Mouse (Mus musculus) adipocyte (in vitro differentiated cells): ENCODE results near the gene Selenow.
A peak's percentile ranks its signal among the peaks of the same experiment; 100 is the strongest.
"Not testable (repeated sequence)": the region's sequence is repeated elsewhere in the genome, so short reads cannot be mapped to it uniquely, and the experiment has no call there.

Source experiments
- DNase-seq: peaks from one replicate; pipeline ENCODE4 v3.0.0-alpha.2; 2016; ENCODE audit warnings: low spot score

Gene Selenow

GRCm38 (mm10) chr7:15945721-15946536 is 23.7 kb upstream of the Selenow start, which contains the start of gene Nop53:
Nop53 (minus strand) TSS chr7:15946074.
- DNase-seq = peak; percentile 96

- DNase-seq = no peak
These were observed 23.0 kb upstream of the Selenow start for GRCm38 (mm10) chr7:15945211-15945610.

DNA sequence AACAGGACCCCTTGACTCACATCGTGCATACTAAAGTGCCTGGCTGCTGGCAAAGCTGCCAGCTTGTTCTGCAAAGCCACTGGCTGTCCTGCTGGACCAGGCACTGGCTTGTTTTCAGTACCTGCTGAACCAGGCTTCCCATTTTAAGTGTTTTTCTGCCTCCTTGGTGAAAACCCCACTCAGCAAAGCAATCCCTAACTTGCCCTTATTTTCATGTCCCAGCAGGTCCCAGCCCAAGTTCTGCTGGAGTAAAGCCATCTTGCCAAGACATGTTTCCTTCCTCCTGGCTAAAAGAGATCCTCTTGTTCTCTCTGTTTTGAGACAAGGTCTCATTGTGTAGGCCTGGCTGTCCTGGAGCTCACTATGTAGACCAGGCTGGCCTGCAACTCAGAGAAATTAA is 22.1 kb upstream of the Selenow start:
- DNase-seq = no peak

DNA sequence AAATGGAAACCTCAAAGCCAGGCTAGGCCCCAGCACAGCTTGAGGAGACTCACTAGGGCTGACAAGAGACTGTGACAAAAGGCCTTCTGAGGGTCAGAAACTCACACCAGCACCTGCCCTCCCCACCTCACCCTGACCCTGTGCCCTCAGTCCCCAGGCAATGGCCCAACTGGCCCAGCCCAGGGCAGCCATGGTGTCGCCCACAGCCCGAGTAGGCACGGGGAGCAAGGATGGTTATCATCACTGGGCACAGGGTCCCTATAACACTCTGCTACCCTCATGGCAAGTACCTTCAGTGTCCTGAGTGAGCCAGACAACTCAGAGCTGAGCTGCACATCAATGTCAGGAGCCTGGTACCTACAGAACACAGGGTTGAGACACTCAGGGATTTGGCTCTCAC is 16.4 kb upstream of the Selenow start:
- no peak for DNase-seq

- DNase-seq = no peak
These were observed 15.3 kb upstream of the Selenow start for GRCm38 (mm10) chr7:15937491-15937890.

DNA sequence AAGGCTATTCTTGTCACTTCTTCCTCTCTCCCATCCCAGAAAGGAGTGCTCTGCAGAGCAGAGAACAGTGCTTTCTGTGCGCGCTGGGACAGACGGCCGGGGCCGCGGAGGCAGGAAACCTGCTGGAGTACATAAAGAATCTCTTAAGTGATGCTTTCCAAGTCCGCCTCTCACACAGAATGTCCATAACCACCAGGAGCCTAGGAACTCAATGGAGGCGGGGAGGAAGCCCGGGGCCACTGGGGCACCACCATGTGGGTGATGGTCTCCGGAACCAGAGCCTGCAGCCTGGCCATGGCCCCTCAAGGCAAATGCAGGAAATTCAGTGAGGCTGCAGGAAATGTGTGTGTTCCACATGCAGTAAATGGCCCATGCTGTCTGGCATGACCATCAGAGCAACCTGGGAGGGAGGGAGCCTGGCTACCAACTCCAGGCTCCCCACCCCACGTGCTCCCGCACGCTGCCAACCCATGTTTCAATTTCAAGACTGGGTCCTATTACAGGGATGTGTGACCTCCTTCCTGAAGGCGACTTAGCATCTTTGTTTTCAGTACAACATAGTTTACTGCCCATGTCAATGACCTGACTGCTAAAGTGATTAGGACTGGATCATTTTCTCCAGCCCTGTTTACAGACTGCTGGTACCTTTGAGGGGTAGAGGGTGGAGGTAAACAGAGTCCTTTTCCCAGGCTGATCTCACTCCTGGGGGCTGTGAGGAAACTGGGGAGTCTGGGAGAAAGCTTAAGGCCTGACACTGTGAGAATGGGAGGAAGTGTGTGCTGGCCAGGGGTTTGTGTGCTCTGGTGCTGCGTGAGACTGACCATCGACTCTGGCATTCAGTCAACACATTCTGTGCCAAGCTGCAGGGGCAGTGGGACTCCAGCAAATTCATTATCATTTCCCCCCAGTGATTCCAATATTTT is 11.5 kb upstream of the Selenow start:
- no peak for DNase-seq

GRCm38 (mm10) chr7:15931635-15932034 is 9.4 kb upstream of the Selenow start:
- no peak for DNase-seq

GRCm38 (mm10) chr7:15930543-15930942 is 8.3 kb upstream of the Selenow start:
- no peak for DNase-seq

DNA sequence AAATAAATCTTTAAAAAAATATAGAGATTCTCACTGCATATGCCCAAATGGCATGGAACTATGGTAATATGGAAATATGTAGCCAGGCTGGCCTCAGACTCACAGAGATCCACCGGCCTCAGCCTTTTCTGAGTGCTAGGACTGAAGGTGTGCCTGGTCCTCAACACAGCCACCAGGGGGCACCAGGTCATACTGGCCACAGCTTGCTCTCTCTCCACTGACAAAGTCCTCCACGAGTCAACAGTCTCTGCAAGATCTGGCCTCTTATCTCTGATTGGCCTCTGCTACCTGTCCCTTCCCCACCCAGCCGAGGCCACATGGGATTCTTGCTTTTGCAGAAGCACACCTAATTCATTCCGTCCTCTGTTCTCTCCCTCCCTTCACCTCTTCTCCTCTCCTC is 7.7 kb upstream of the Selenow start:
- DNase-seq = peak; percentile 64

- peak; percentile 41 for DNase-seq
These were observed 406 bp downstream of the Selenow start for GRCm38 (mm10) chr7:15921796-15922195.

DNA sequence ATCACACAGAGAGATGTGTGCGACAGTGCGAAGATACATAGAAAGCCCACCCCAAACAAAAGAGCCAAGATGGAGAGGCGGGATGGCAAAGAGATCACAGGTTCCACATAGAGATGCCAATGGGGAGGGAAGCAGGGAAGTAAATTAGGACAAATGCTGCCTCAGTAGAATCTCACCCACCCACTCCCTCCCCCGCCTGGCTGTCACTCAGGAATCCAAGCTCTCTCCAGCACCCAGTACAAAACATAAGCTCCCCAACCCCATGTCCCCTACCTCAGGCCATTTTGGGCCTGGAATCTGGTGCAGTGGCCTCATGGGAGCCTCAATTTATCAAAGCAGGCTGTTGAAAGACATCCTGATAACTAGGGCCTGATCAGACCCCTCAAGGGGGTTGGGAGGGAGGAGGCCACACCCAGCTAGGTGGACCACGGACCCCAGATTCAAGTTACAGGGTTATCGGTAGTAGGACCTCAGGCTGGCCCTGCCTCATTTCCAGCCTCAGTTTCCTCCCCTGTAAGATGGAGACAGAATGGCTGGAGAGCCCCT is 1.5 kb downstream of the Selenow start:
- no peak for DNase-seq

- no peak for DNase-seq
These were observed 2.3 kb downstream of the Selenow start for GRCm38 (mm10) chr7:15919947-15920346.

DNA sequence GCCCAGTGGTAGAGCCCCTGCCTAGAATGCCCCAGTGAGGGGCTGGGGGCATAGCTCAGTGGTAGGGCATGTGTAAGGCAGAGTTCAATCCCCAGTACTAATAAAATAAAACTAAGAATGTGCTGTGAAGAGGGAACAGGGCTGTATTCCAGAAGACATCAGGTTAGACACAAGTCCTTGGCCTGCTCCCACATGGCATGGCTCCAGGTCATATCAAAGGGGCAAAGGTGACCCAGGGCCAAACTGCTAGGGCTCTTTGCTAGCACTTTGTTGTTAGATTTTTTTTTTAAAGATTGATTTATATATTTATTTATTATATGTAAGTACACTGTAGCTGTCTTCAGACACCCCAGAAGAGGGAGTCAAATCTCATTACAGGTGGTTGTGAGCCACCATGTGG is 3.8 kb downstream of the Selenow start:
- DNase-seq = peak; percentile 31

- no peak for DNase-seq
These were observed 5.2 kb downstream of the Selenow start for GRCm38 (mm10) chr7:15916996-15917395.

- DNase-seq = no peak
These were observed 6.0 kb downstream of the Selenow start for GRCm38 (mm10) chr7:15916134-15916723.

- DNase-seq = not testable (repeated sequence)
These were observed 6.5 kb downstream of the Selenow start for GRCm38 (mm10) chr7:15915695-15916094.

GRCm38 (mm10) chr7:15914751-15915150 is 7.5 kb downstream of the Selenow start:
- DNase-seq = no peak

- peak; percentile 55 for DNase-seq
These were observed 8.0 kb downstream of the Selenow start for GRCm38 (mm10) chr7:15914252-15914651.

DNA sequence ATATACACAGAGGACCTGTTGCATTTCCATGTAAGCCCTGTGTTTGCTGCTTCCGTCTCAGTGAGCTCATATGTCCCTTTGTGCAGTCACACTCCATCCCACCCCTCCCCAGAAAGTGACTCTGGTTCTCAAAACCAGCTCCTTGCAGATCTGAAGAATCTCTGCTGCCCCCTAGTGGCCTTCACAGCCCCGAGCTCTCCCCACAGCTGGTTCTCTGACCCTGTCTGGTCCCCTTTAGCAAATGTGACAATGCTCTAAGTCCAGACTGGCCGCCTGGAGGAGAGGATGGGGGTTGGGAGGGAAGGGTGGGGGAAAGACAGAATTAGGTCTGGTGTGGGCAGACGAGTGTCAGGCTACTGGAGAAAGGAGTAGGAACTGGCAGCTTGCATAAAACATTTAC is 10.0 kb downstream of the Selenow start:
- peak; percentile 77 for DNase-seq

GRCm38 (mm10) chr7:15910521-15910920 is 11.7 kb downstream of the Selenow start:
- no peak for DNase-seq

DNA sequence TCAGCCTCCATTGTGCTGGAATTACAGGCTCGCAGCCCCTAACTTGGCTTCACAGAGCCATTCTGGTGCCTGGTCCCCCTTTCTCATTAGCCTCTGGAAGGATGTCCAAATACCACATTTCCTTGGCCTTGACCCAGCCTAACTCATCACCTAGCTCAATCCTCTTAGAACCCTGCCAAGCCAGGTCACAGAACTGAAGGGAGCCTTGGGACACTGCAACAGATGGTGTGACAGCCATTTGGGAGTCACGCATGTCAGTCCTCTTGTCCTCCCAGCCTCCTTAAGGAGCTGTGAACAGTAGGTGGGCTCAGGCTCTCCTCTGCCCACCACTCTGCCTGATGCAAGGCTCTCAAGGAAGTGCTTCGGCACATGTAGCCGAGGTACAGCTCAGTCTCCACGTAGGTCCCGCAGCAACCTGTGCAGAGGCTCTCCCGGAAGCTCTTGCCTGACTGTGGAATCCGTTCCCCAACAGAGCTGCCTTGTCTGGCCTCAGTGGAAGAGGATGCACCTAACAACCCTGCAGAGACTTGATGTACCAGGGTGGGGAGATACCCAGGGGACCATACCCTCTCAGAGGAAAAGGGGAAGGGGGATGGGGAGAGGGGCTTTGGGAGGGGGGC is 14.1 kb downstream of the Selenow start:
- DNase-seq = no peak

DNA sequence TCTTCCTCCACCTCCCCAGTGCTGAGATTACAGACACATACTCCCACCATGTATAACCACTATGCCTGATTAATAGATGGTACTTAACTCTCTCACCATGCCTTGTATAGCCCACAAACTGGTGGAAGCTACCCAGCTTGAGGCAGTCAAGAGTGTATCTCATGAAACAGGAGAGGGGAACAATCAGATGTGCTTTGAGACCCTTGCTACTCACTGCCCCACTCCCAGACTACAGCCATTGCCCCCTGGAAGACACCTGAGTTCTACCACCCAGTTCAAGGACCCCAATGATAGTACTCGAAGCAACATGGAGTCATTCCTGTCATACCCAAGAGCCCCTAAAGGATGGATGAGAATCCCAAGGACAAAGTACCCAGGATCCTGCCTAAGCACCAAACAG is 15.6 kb downstream of the Selenow start:
- no peak for DNase-seq
